Mouse (Mus musculus) C2C12 (cell line): ENCODE data around the gene Naaladl2.

Experiments used
- CTCF ChIP-seq: IDR thresholded peaks from one replicate; pipeline ENCODE4 v1.5.1; 2011; ENCODE audit not compliant: control insufficient read depth, insufficient read depth, insufficient read length
- MAX ChIP-seq: IDR thresholded peaks from one replicate; pipeline ENCODE4 v1.6.1; 2011; ENCODE audit warnings: mild to moderate bottlenecking, control low read depth
- MYOD1 ChIP-seq: IDR thresholded peaks from one replicate; pipeline ENCODE4 v1.6.1; 2011; ENCODE audit warnings: low read depth; ENCODE audit not compliant: control insufficient read depth, insufficient read length
- MYOG ChIP-seq: IDR thresholded peaks from one replicate; pipeline ENCODE4 v1.6.1; 2011; ENCODE audit not compliant: control insufficient read depth, insufficient read length; ENCODE audit errors: extremely low read depth
- USF1 ChIP-seq: IDR thresholded peaks from one replicate; pipeline ENCODE4 v1.6.1; 2011; ENCODE audit warnings: low read depth, mild to moderate bottlenecking, control low read depth, moderate library complexity

DNA sequence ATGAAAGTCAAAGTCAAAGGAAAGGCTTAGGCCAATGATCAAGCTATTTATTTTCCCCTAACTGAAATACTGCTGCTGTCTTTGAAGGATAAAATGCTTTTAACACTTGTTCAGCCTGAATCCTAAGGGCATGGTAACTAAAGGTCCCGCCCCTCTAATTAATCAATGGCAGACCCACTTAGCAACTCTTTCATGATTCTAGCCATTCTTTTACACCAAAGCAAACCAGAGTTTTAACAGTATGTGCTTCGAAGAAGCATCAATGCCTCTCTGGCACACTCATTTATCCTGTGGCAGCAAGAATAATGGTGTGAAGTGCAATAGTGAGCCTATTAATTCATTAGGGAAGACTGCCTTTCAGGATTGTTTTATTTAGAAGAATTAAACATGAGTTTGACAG, 151.5 kb downstream of the Naaladl2 start:
- TF ChIP-seq CTCF, result no peak
- TF ChIP-seq MYOD1, result no peak
- TF ChIP-seq MYOG, result no peak
- no peak for TF ChIP-seq USF1
- no peak for TF ChIP-seq MAX
